Mouse (Mus musculus): ENCODE measurements around the gene Nfkbia. TPM values are rescaled to one million over a fixed set of nuclear protein-coding genes. Genes with fewer than 3 reads are reported as not detected.

Gene Nfkbia
- polyA plus RNA-seq, 1 experiment, result 674 TPM

GRCm38 (mm10) chr12:55497737-55498136 is 5.3 kb upstream of the Nfkbia start:
- H3K27me3 ChIP-seq (ENCODE audit: control insufficient read depth, insufficient read depth, low read length), result no peaks in the 10 kb centered on the region
- peak overlapping the region; percentile 80 for H3K27ac ChIP-seq (ENCODE audit: control insufficient read depth, insufficient read depth, low read length)
- no peak overlapping the region for H3K4me3 ChIP-seq (ENCODE audit: control insufficient read depth, insufficient read depth, low read length)
- DNase-seq, result no peak
- H3K4me1 ChIP-seq (replicated peaks; ENCODE audit: control insufficient read depth, insufficient read depth, low read length), result peaks cover 47% of the 10 kb centered on the region
- H3K36me3 ChIP-seq (ENCODE audit: control insufficient read depth, insufficient read depth, low read length), result no peaks in the 10 kb centered on the region
- 41% methylated on average over 8 of the region's 8 CpGs for WGBS
- TF ChIP-seq POLR2A (IDR thresholded peaks at IDR 0.05; ENCODE audit: control insufficient read depth, extremely low read depth, insufficient read depth, low read length, poor library complexity), result no peak

DNA sequence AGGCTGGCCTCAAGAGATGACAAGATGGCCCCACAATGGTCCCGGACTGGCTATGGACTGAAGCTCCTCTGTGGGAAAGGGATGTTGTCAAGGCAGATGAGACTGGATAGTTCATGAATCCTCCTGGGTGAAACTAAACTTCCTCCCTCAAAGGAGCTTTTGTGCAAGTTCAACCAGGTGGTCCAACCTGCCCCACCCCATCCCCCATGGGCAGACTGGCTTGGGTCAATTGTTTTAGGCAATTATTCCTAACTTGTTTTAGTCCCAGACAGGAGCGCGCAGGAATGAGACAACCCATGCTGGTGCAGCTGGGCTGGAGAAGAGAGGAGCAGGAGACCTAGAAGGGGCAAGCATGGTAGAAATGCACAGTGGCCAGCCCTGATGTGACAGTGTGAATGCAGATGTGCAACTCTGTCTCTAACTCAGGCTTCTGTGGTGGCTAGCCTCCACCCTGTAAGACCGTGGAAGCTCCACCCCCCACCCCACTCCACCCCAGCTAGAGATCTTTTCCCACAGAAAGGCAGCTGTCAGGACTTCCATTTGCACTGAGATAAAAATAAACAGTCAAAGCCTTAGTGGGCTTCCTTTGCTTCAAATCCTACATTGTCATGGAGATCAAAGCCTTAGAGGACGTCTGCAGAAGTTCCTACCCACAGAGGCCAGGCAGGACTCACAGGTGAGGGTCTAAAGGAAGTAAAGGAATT is 3.6 kb upstream of the Nfkbia start:
- no peaks in the 10 kb centered on the region for H3K27me3 ChIP-seq (ENCODE audit: control insufficient read depth, insufficient read depth, low read length)
- peaks cover 49% of the 10 kb centered on the region for H3K4me1 ChIP-seq (replicated peaks; ENCODE audit: control insufficient read depth, insufficient read depth, low read length)
- DNase-seq, result peak; percentile 44
- TF ChIP-seq POLR2A (IDR thresholded peaks at IDR 0.05; ENCODE audit: control insufficient read depth, extremely low read depth, insufficient read depth, low read length, poor library complexity) (no peak), CTCF (IDR thresholded peaks at IDR 0.05; ENCODE audit: borderline replicate concordance, control insufficient read depth, extremely low read depth, insufficient read depth, low read length, poor library complexity) (no peak)
- H3K4me3 ChIP-seq (ENCODE audit: control insufficient read depth, insufficient read depth, low read length), result no peak overlapping the region
- H3K36me3 ChIP-seq (ENCODE audit: control insufficient read depth, insufficient read depth, low read length), result peaks cover 2% of the 10 kb centered on the region
- H3K27ac ChIP-seq (ENCODE audit: control insufficient read depth, insufficient read depth, low read length), result peak overlapping the region; percentile 80
- 58% methylated on average over 5 of the region's 5 CpGs for WGBS

DNA sequence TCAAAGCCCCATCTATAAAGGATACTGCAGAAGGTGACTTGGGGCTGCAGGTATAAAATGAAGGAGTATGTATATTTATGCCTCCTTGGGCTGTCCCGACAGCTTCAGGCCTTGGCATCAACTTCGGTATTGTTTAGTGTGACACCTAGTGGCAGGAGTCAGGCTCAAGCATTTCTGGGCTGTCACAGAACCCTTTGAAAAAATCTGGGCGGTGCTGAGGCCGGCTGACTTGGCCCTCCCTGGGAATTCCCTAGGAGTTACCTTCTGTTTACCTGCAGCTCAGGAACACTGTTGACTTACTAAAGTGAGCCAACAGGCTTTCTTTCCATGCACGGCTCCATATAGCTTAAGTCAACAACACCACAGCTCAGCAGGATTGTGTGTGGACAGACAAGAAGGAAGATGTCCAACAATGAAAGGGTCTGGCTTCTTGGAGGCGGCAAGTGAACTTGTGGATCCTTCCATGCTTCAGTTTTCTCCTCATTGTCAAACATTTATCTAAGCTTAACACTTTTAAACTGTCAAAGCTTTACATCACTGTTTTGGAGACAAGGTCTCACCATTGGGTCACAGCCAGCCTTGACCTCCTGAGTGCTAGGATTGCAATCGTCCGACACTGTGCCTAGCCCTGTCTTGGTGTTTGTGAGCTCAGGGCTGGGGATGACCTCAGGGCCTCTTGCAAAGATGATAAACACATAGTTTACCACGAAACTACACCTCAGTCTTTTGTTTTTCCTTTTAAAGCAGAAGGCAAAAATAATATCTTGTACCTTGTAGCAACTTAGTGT is 2.9 kb upstream of the Nfkbia start:
- peak overlapping the region; percentile 80 for H3K27ac ChIP-seq (ENCODE audit: control insufficient read depth, insufficient read depth, low read length)
- peaks cover 56% of the 10 kb centered on the region for H3K4me1 ChIP-seq (replicated peaks; ENCODE audit: control insufficient read depth, insufficient read depth, low read length)
- WGBS, result 41% methylated on average over 9 of the region's 9 CpGs
- H3K4me3 ChIP-seq (ENCODE audit: control insufficient read depth, insufficient read depth, low read length), result no peak overlapping the region
- H3K27me3 ChIP-seq (ENCODE audit: control insufficient read depth, insufficient read depth, low read length), result no peaks in the 10 kb centered on the region
- peak; percentile 26; the same call in 1 of the 2 replicates for TF ChIP-seq CTCF (IDR thresholded peaks at IDR 0.05; ENCODE audit: borderline replicate concordance, control insufficient read depth, extremely low read depth, insufficient read depth, low read length, poor library complexity)
- no peak for TF ChIP-seq POLR2A (IDR thresholded peaks at IDR 0.05; ENCODE audit: control insufficient read depth, extremely low read depth, insufficient read depth, low read length, poor library complexity)
- peak; percentile 76 for DNase-seq
- H3K36me3 ChIP-seq (ENCODE audit: control insufficient read depth, insufficient read depth, low read length), result peaks cover 10% of the 10 kb centered on the region

- Histone ChIP-seq H3K4me3 (ENCODE audit: control insufficient read depth, insufficient read depth, low read length) (no peak overlapping the region), H3K27ac (ENCODE audit: control insufficient read depth, insufficient read depth, low read length) (peak overlapping the region; percentile 82)
Observed at GRCm38 (mm10) chr12:55493381-55493780, 934 bp upstream of the Nfkbia start.

DNA sequence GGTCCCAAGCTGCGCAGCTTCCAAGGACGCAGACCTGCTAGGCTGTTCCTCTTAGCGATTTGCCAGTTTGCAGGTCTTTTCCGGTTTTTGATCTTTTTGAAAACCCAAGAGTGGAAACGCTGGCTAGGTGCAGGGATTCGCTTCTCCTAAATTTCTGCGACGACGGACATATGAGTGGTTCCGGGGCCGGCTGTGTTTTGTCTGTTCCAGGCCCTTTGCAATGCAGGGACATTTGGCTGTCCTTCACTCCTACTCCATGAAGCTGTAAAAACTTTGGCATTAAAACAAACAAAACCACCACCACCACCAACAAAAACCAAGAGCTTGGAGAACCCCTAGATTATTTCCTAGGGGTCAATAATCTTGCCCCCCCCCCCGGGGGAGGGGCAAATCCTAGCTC is 494 bp upstream of the Nfkbia start:
- TF ChIP-seq POLR2A (IDR thresholded peaks at IDR 0.05; ENCODE audit: control insufficient read depth, extremely low read depth, insufficient read depth, low read length, poor library complexity) (no peak), CTCF (IDR thresholded peaks at IDR 0.05; ENCODE audit: borderline replicate concordance, control insufficient read depth, extremely low read depth, insufficient read depth, low read length, poor library complexity) (no peak)
- peaks cover 53% of the 10 kb centered on the region for H3K4me1 ChIP-seq (replicated peaks; ENCODE audit: control insufficient read depth, insufficient read depth, low read length)

More at GRCm38 (mm10) chr12:55493381-55493780, 934 bp upstream of the Nfkbia start:
- H3K36me3 ChIP-seq (ENCODE audit: control insufficient read depth, insufficient read depth, low read length), result peaks cover 27% of the 10 kb centered on the region
- peaks cover 55% of the 10 kb centered on the region for H3K4me1 ChIP-seq (replicated peaks; ENCODE audit: control insufficient read depth, insufficient read depth, low read length)
- 92% methylated on average over 8 of the region's 8 CpGs for WGBS
- DNase-seq, result no peak
- H3K27me3 ChIP-seq (ENCODE audit: control insufficient read depth, insufficient read depth, low read length), result no peaks in the 10 kb centered on the region
- TF ChIP-seq POLR2A (IDR thresholded peaks at IDR 0.05; ENCODE audit: control insufficient read depth, extremely low read depth, insufficient read depth, low read length, poor library complexity) (no peak), CTCF (IDR thresholded peaks at IDR 0.05; ENCODE audit: borderline replicate concordance, control insufficient read depth, extremely low read depth, insufficient read depth, low read length, poor library complexity) (no peak)

GRCm38 (mm10) chr12:55491516-55492183 is 797 bp downstream of the Nfkbia start:
- DNase-seq, result peak; percentile 88
- under 1% methylated on average over 47 of the region's 57 CpGs for WGBS

More for the DNA sequence above, 494 bp upstream of the Nfkbia start:
- H3K36me3 ChIP-seq (ENCODE audit: control insufficient read depth, insufficient read depth, low read length), result peaks cover 30% of the 10 kb centered on the region
- H3K27me3 ChIP-seq (ENCODE audit: control insufficient read depth, insufficient read depth, low read length), result no peaks in the 10 kb centered on the region
- peak overlapping the region; percentile 85 for H3K4me3 ChIP-seq (ENCODE audit: control insufficient read depth, insufficient read depth, low read length)
- peak overlapping the region; percentile 82 for H3K27ac ChIP-seq (ENCODE audit: control insufficient read depth, insufficient read depth, low read length)
- 3% methylated on average over 12 of the region's 12 CpGs for WGBS
- DNase-seq, result no peak

More at GRCm38 (mm10) chr12:55491516-55492183, 797 bp downstream of the Nfkbia start:
- no peaks in the 10 kb centered on the region for H3K27me3 ChIP-seq (ENCODE audit: control insufficient read depth, insufficient read depth, low read length)
- H3K36me3 ChIP-seq (ENCODE audit: control insufficient read depth, insufficient read depth, low read length), result peaks cover 38% of the 10 kb centered on the region
- TF ChIP-seq CTCF (IDR thresholded peaks at IDR 0.05; ENCODE audit: borderline replicate concordance, control insufficient read depth, extremely low read depth, insufficient read depth, low read length, poor library complexity) (no peak), POLR2A (IDR thresholded peaks at IDR 0.05; ENCODE audit: control insufficient read depth, extremely low read depth, insufficient read depth, low read length, poor library complexity) (no peak)
- H3K4me1 ChIP-seq (replicated peaks; ENCODE audit: control insufficient read depth, insufficient read depth, low read length), result peaks cover 53% of the 10 kb centered on the region
- peak overlapping the region; percentile 85 for H3K4me3 ChIP-seq (ENCODE audit: control insufficient read depth, insufficient read depth, low read length)
- H3K27ac ChIP-seq (ENCODE audit: control insufficient read depth, insufficient read depth, low read length), result peak overlapping the region; percentile 89

Data from thymus, adult 2 months (tissue).